In genomic region chr4:95053041-95053790, GRCm38 (mm10) we compare ENCODE assay signal across 8 mouse cellular contexts. TPM values are rescaled to one million over a fixed set of nuclear protein-coding genes. Genes with fewer than 3 reads are reported as not detected.
DNase-seq lines count a peak whose midpoint lies in the region; ATAC-seq lines count a peak whose summit lies in the region.

No protein-coding gene starts in this region.

- H3K9ac ChIP-seq in heart, embryonic 12.5 days, result peak overlapping the region; percentile 88
- H3K9ac ChIP-seq in kidney, embryonic 16.5 days (replicated peaks; ENCODE audit: low read length), result peak overlapping the region; percentile 94

- peak overlapping the region; percentile 85 for H3K4me2 ChIP-seq in heart, embryonic 12.5 days
- peak overlapping the region; percentile 82 for H3K4me2 ChIP-seq in kidney, embryonic 16.5 days (replicated peaks; ENCODE audit: low read depth, low read length)

- H3K4me3 ChIP-seq in erythroblast, embryonic 14.5 days (replicated peaks), result peak overlapping the region; percentile 64
- peak overlapping the region; percentile 95 for H3K4me3 ChIP-seq in heart, embryonic 12.5 days
- H3K4me3 ChIP-seq in kidney, embryonic 16.5 days (ENCODE audit: low read length), result peak overlapping the region; percentile 79

- peak; percentile 92 for DNase-seq in CD4-positive helper T cell, adult 2 months (ENCODE audit: low read depth, low spot score)
- peak; percentile 83 for DNase-seq in brain, embryonic 18.5 days (ENCODE audit: low read depth, low spot score)
- DNase-seq in liver, result peak; percentile 84
- peak; percentile 70 to 87 for DNase-seq in monocyte, adult 2 months (ENCODE audit: low read depth in 1 of 2, low spot score in 2 of 2)
- peak; percentile 65 to 70 for DNase-seq in spleen, postnatal 14 days (ENCODE audit: low spot score in 2 of 2)

- ATAC-seq in heart, embryonic 12.5 days (ENCODE audit: insufficient number of reproducible peaks, low FRiP score), result peak; percentile 56
- peak; percentile 77 for ATAC-seq in kidney, embryonic 16.5 days (ENCODE audit: low FRiP score, low TSS enrichment)

- no peaks in the 10 kb centered on the region for H3K36me3 ChIP-seq in erythroblast, embryonic 14.5 days (ENCODE audit: control insufficient read depth)
- no peaks in the 10 kb centered on the region for H3K36me3 ChIP-seq in heart, embryonic 12.5 days
- H3K36me3 ChIP-seq in kidney, embryonic 16.5 days (ENCODE audit: insufficient read depth, low read length), result no peaks in the 10 kb centered on the region

- H3K27ac ChIP-seq in heart, embryonic 12.5 days (ENCODE audit: poor library complexity, severe bottlenecking), result peak overlapping the region; percentile 99
- H3K27ac ChIP-seq in kidney, embryonic 16.5 days (ENCODE audit: low read length), result peak overlapping the region; percentile 100

- peaks cover 9% of the 10 kb centered on the region; the same call in 1 of the 2 replicates for H3K9me3 ChIP-seq in erythroblast, embryonic 14.5 days (ENCODE audit: control insufficient read depth, low read length)
- no peaks in the 10 kb centered on the region for H3K9me3 ChIP-seq in heart, embryonic 12.5 days (replicated peaks)
- H3K9me3 ChIP-seq in kidney, embryonic 16.5 days (ENCODE audit: low read length), result no peaks in the 10 kb centered on the region

- under 1% methylated on average over 29 of the region's 29 CpGs for WGBS in heart, embryonic 12.5 days
- under 1% methylated on average over 29 of the region's 29 CpGs for WGBS in kidney, embryonic 16.5 days

- H3K4me1 ChIP-seq in erythroblast, embryonic 14.5 days (ENCODE audit: control insufficient read depth), result peaks cover 30% of the 10 kb centered on the region
- peaks cover 14% of the 10 kb centered on the region for H3K4me1 ChIP-seq in heart, embryonic 12.5 days (replicated peaks)
- peaks cover 31% of the 10 kb centered on the region for H3K4me1 ChIP-seq in kidney, embryonic 16.5 days (ENCODE audit: insufficient read depth, low read length)

- peaks cover 70% of the 10 kb centered on the region for H3K27me3 ChIP-seq in erythroblast, embryonic 14.5 days (ENCODE audit: control insufficient read depth)
- no peaks in the 10 kb centered on the region for H3K27me3 ChIP-seq in heart, embryonic 12.5 days (replicated peaks)
- H3K27me3 ChIP-seq in kidney, embryonic 16.5 days (ENCODE audit: insufficient read depth, low read length), result no peaks in the 10 kb centered on the region

RNA-seq across cellular contexts. Expression of gene Jun, which starts 1.2 kb away (rescaled TPM):
- polyA plus RNA-seq in erythroblast, embryonic 14.5 days (2012), result 13.7 and 15.0 TPM in 2 replicates
- 95.0 and 95.1 TPM in 2 replicates for polyA plus RNA-seq in heart, embryonic 12.5 days (2016; fragmentation: Nextera tagmentation; extraction: Ambion mirVana)
- 71.9 and 73.0 TPM in 2 replicates for polyA plus RNA-seq in kidney, embryonic 16.5 days (2015; fragmentation: Nextera tagmentation; extraction: Ambion mirVana)

Comparison
In these comparisons a context has a peak if more than half of its experiments do, and no peak if none do; other contexts are left out.
1. Peak in every context shown above with its lines: DNase-seq, ATAC-seq, H3K4me3 ChIP-seq and H3K27ac ChIP-seq.